Mouse (Mus musculus) myocyte (in vitro differentiated cells): Measurements from ENCODE around the gene Rbm12.

Source experiments
- CEBPB ChIP-seq: IDR thresholded peaks from 2 replicates; pipeline ENCODE4 v1.6.1; 2011; ENCODE audit warnings: mild to moderate bottlenecking, moderate library complexity; ENCODE audit not compliant: poor library complexity, insufficient read depth, severe bottlenecking
- E2F4 ChIP-seq: IDR thresholded peaks from one replicate; pipeline ENCODE4 v1.6.1; 2011; ENCODE audit warnings: mild to moderate bottlenecking, control low read depth, moderate library complexity; ENCODE audit not compliant: insufficient read depth
- POLR2A ChIP-seq: IDR thresholded peaks from one replicate; pipeline ENCODE4 v1.6.1; 2011; ENCODE audit warnings: low read depth, mild to moderate bottlenecking, control low read depth, moderate library complexity; ENCODE audit not compliant: insufficient read length
- REST ChIP-seq: IDR thresholded peaks from one replicate; pipeline ENCODE4 v1.6.1; 2011; ENCODE audit warnings: mild to moderate bottlenecking, control low read depth, moderate library complexity; ENCODE audit not compliant: insufficient read depth, insufficient read length
- USF1 ChIP-seq: IDR thresholded peaks from one replicate; pipeline ENCODE4 v1.6.1; 2011; ENCODE audit warnings: low read depth, mild to moderate bottlenecking, control low read depth, moderate library complexity

DNA sequence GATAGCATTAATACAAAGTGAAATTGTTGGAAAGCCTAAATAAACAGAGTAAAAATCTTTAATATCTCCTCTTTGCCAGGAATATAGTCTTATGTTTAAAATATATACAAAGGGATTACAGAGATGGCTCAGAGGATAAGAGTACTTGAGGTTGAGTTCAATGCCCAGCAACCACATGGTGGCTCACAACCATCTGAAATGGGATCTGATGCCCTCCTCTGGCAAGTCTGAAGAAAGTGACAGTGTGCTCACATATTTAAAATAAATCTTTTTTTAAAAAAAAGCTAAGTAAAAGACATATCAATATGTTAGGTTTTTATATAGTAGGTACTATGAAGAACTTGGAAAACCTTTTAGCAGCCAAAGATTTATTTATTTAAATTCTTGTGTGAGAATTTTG, 39.8 kb upstream of the Rbm12 start:
- TF ChIP-seq E2F4 (no peak), POLR2A (no peak), REST (no peak), USF1 (no peak), CEBPB (no peak)
